Mouse (Mus musculus) retina, postnatal 7 days (tissue): ENCODE measurements around the gene Gfra1.

Experiments
- DNase-seq: peaks from one replicate; pipeline ENCODE4 v3.0.0-alpha.2; 2012; ENCODE audit warnings: low read depth, low spot score

Gfra1 gene

GRCm38 (mm10) chr19:58254172-58254571, 201.5 kb downstream of the Gfra1 start:
- DNase-seq: no peak

- no peak for DNase-seq
These were observed 204.0 kb downstream of the Gfra1 start for GRCm38 (mm10) chr19:58251698-58252097.

- no peak for DNase-seq
These were observed 204.6 kb downstream of the Gfra1 start for GRCm38 (mm10) chr19:58251095-58251494.

- no peak for DNase-seq
These were observed 205.5 kb downstream of the Gfra1 start for GRCm38 (mm10) chr19:58250237-58250636.

GRCm38 (mm10) chr19:58244148-58244547, 211.6 kb downstream of the Gfra1 start:
- no peak for DNase-seq

GRCm38 (mm10) chr19:58243604-58244003, 212.1 kb downstream of the Gfra1 start:
- no peak for DNase-seq

GRCm38 (mm10) chr19:58238325-58238724, 217.4 kb downstream of the Gfra1 start:
- no peak for DNase-seq

- DNase-seq: no peak
These were observed 228.0 kb downstream of the Gfra1 start for GRCm38 (mm10) chr19:58227725-58228124.

- DNase-seq: no peak
These were observed 228.8 kb downstream of the Gfra1 start for GRCm38 (mm10) chr19:58226882-58227281.

- DNase-seq: no peak
These were observed 235.5 kb downstream of the Gfra1 start for GRCm38 (mm10) chr19:58220061-58220831.

GRCm38 (mm10) chr19:58217591-58217990, 238.1 kb downstream of the Gfra1 start:
- DNase-seq: no peak

- DNase-seq: no peak
These were observed 249.1 kb downstream of the Gfra1 start for GRCm38 (mm10) chr19:58206496-58207044.

- no peak for DNase-seq
These were observed 250.2 kb downstream of the Gfra1 start for GRCm38 (mm10) chr19:58205470-58205869.

GRCm38 (mm10) chr19:58202627-58203026, 253.1 kb downstream of the Gfra1 start:
- no peak for DNase-seq

- no peak for DNase-seq
These were observed 256.0 kb downstream of the Gfra1 start for GRCm38 (mm10) chr19:58199679-58200078.

GRCm38 (mm10) chr19:58193733-58194456, 261.8 kb downstream of the Gfra1 start:
- DNase-seq: no peak

- no peak for DNase-seq
These were observed 264.8 kb downstream of the Gfra1 start for GRCm38 (mm10) chr19:58190947-58191346.

- DNase-seq: no peak
These were observed 269.2 kb downstream of the Gfra1 start for GRCm38 (mm10) chr19:58186558-58186957.
